Mouse (Mus musculus): ENCODE results near the gene Zbtb38.
"Not testable (repeated sequence)": the region's sequence is repeated elsewhere in the genome, so short reads cannot be mapped to it uniquely, and the experiment has no call there.

The Zbtb38 gene

DNA sequence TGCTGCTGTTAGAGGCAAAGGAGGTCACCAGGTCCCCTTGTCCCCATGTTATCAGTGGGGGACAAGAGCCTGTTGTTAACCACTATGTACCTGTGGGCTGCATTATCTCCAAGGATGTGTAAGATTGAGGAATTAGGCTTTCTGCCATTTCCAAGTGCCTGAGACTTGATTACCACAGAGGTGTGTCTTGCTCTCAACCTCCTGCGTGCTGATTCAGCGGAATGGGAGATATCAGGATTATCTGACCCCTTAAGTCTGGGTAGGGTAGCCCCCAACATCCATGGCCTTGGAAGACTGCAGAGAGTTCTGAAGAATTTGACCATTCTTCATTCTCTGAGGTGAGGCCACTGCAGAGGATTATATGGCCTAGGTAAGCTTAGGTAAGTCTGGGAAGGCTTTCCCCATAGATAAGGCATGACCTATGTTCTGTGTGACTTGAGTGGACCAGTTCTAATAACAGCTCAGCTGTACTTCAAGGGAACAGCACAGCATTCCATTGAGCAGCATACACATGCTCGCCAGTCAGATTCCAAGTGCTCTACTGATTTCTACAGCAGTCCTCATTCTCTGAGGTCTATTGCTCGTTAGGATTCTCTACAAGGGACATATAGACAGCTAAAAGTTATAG is 68.4 kb downstream of the Zbtb38 start:
- no peak for DNase-seq (ENCODE audit: low spot score in 2 of 2)

DNA sequence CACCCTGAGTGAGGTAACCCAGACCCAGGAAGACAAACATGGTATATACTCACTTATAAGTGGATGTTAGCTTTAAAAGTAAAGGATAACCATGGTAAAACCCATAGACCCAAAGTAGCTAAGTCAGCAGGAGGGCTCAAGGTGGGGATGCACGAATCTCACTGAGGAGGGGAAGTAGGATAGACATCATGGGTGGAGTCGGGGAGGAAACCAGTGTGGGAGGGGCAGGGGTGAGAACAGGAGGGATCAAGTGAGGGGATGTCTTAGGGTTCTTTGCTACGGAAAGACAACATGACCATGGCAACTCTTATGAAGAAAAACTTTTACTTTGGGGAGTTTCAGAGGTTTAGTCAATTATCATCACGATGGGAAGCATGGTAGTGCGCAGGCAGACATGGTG is 74.0 kb downstream of the Zbtb38 start:
- no peak for DNase-seq (ENCODE audit: low spot score in 2 of 2)

DNA sequence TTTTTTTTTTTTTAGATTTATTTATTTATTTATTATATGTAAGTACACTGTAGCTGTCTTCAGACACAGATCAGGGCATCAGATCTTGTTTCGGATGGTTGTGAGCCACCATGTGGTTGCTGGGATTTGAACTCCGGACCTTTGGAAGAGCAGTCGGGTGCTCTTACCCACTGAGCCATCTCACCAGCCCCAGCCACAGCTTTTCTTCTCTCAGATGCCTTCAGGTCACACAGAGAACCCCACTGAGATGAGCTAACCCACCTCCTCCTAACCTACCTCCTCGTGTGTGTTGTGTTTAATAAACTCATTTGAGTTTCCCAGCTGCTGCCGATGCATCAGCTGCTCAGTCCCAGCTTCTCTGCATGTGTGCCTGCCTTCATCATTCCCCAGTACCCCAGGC is 74.9 kb downstream of the Zbtb38 start:
- DNase-seq (ENCODE audit: low spot score in 2 of 2): not testable (repeated sequence)

DNA sequence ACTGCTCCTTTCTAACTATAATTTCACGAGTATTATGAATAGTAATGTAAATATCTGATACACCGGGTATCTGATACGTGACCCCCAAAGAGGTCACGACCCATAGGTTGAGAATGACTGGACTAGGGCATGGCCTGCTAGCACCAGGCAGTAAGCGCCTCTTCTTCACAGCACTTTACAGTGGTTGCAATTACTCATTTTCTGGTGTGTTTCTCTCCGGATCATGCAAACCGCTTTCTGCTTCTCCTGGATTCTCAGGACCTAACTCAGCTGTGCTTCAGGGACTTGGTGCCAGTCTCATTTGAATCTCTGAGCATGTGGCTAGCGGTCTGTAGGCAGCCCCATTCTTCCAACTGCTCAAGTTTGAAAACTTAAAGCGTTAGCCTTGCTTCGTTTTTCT is 76.0 kb downstream of the Zbtb38 start:
- DNase-seq (ENCODE audit: low spot score in 2 of 2): no peak

DNA sequence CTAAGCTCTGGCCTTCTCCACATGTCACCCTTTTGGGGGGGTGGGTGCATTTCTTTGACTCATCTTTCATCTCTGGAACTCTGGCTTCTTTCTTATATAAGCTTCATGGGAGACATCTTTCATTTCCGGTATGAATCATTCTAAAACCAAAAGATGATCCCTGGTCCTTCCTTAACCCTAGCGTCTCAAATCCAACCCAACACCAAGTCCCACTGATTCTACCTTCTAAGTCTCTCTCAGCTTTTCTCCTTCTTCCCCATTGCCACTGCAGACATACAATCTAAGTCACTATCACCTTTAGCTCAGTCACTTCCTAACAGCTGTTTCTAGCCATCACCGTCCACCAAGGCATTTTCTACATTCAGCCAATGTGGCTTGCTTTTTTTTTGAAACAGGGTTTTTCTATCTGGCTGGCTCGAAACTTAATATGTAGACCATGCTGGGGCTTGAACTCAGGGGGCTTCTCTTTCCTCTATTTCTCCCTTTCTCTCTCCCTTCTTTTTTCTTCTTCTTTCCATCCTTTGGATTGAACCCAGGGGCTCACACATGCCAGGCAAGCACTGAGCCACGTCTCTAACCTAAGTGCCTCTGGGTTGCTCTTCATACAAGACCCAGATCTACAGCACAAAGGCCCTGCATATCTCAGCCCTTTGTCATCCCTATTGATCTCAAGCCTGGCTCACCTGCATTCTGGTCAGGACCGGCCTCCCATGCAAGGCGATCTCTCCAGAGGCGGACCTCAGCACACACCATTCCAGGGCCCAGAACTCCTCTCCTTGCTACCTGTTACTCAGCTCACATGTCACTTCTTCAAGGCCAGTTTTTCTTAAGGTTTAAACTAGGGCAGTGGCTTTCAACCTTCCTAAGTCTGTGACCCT is 76.6 kb downstream of the Zbtb38 start:
- no peak for DNase-seq (ENCODE audit: low spot score in 2 of 2)

DNA sequence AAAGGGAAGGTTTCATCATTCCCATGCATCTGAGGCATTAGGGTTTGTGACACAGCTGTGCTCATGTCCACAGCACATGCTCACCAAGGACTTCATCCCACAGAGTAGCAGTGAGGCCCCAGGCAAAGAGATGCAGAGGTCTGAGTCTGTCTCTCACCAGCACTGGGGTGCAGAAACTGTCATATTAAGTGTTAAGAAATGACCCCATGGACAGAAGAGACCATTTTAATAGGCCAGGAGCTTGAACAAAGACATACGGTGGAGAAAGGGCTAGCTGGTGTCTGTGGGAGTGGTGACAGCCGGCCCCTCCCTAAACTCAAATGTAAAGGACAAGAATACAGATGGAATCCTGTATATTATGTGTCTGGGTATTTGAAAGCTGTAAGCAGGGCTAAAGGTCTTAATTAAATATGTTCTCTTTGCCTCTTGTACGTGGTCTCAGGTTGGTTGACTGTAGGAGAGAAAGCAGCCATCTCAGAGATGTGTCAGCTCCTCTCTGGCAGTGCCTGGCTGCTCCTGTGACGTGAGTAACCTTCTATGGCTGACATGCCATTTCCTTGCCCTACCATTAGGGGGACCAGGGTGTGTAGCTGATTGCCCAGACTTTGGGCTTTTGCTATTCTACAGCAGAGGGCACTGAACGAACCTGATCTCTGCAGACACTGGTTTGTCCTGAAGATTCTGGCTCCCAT is 77.4 kb downstream of the Zbtb38 start:
- peak; percentile 65 to 69 for DNase-seq (ENCODE audit: low spot score in 2 of 2)

DNA sequence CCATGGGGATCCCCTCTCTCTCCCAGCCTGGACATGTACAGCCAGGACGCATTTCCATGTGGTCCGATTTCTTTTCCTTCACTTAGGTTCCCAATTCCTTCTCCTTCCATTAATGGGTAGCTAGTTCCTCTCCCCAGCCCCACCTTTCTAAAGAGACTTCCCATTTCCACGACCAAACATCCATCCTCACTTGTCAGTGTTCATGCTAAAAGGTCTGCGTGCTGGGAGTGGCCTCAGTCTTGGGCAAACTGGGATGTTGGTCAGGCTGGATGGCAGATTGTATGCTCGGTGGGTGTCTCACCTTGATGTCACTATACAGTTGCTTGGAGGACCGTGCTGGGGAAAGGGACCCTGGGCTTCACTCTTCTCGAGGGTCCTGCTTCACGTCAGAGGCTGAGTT is 78.3 kb downstream of the Zbtb38 start:
- no peak for DNase-seq (ENCODE audit: low spot score in 2 of 2)

DNA sequence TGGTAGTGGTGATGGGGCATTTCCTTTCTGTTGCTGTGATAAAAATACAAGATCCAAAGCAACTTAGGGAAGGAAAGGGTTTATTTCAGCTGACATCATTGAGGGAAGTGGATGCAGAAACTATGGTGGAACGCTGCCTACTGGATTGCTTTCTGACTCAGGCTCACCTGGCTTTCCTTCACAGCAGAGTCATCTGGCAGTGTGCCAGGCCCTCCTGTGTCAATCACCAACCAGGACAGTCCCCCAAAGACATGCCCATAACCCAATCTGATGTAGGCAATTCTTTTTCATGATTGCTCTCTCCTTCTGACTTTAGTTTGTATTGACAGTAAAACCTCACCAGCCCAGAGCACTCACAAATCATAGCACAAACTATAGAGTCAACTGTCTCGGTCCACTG is 80.2 kb downstream of the Zbtb38 start:
- no peak for DNase-seq (ENCODE audit: low spot score in 2 of 2)

DNA sequence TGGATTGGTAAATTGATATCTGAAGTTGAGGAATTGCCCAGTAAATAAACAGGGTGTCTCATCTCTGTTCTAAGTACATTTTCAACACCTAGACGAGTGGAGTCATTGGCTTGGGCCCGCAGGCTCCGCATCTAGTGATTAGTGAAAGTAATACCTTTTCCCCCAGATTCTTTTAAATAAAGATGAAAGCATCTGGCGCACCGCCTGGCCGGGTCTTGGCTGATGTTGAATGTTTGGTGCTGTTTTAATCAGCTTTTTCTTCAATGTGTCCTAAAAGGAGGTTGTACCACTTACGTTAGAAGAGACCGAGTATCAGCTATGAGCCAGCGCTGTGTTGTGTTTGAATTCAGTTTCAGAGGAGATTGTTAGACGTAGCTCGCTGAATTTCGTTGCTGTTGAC is 81.4 kb downstream of the Zbtb38 start:
- DNase-seq (ENCODE audit: low spot score in 2 of 2): no peak

DNA sequence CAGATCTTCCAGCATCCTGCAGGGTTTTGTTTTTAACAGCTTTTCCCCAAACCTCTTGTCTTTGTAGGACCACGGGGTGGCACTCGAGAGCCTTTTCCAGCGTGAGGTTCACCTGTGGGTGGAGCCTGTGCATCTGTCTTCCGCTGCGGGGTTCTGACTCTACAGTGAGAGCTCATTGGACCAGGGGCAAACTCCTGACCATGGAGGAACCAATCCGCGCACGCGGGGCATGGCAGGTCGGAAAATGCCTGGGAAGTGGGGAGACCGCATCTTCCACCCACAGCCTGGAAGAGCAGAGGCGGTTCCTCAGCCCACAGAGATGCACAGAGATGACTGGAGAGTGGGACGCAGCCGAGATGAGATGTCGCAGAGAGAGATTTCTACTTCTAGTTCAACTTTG is 82.8 kb downstream of the Zbtb38 start:
- DNase-seq (ENCODE audit: low spot score in 2 of 2): peak; percentile 93 to 94

DNA sequence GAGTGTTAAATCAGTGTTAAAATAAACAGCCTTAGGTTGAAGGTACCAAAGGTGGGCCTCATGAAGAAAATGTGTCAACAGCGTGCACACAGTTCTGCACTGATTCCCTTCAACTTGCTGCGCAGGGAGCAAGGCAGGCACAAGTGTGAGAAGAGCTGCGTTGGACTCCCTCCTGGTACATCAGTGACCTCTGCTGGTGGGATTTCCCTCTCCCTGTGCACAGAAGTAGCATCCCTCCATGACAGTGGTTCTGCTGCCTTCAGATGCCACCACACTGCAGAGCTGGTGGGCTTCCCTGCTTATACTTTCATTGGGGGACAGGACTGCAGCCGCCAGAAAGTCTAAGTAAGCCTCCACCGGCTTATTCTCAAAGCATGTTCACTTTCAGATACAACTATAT is 84.0 kb downstream of the Zbtb38 start:
- DNase-seq (ENCODE audit: low spot score in 2 of 2): peak; percentile 62 to 65

DNA sequence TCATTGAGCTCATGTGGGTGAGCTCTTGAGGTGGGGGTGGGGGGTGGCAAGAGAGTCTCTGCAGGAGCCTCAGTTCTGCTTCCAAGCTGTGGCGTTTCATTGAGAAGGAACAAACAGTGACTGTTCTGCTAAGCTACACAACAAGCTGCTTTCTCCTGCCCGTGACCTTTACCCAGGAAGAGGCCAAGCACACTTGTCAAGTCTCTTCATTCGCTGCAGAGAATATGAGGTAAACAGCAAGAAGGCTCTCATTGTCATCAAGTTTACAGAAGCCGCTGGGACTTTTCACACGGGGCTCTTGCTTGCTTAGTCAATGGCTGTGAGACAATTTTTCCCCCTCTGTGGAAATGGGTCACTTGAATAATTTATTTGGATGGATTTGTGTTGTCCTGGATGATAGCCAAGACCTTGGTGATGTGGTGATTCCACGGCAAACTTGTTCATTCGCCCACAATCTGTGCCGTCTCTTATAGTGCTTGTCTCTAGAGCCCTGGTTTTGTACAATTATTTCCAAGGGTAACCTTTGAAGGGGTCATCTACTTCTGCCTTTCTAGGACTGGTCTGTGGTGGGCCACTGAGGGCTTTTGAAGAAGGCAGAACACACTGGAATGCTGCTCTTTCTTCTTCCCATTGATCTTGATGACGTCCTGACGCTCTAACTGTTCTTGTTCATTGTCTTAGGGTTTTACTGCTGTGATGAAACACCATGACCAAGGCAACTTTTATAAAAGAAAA is 92.0 kb downstream of the Zbtb38 start:
- no peak for DNase-seq (ENCODE audit: low spot score in 2 of 2)

DNA sequence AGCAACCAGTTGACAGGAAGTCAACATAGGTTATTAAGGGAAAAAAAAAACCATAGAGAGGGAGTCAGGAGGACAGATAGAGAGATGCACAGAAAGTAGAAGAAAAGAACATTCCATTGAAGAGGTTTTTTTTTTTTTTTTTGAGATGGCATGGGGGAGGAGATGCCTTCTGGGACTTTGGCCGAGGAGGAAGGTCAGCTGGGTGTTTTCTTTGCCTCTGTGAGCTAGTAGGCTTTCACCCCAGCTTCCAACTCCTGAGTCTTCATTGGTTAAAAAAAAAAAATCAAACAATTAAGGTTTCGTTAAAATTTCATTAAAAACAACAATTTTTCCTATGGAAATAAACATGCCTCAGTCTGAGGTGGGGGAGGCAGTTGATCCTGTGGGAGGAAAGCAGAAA is 92.8 kb downstream of the Zbtb38 start:
- no peak for DNase-seq (ENCODE audit: low spot score in 2 of 2)

DNA sequence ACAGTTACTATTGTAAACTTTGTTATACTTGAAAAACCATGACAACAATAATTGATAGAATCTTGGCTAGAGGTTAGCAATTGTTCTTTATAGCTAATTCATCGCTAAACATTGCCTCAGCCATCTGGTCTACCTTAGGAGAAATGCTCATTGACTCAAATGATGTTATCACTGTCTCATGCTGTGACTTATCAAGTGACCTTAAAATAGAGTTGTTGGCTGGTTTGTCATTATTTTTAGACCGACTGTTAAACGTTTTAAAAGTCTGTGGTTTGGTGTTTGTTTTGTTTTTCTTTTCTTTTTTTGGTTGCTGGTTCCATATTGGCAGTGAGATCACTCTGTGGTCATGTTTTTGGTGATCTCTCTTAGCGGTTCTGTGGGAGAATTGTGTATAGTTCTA is 99.1 kb downstream of the Zbtb38 start:
- no peak for DNase-seq (ENCODE audit: low spot score in 2 of 2)

DNA sequence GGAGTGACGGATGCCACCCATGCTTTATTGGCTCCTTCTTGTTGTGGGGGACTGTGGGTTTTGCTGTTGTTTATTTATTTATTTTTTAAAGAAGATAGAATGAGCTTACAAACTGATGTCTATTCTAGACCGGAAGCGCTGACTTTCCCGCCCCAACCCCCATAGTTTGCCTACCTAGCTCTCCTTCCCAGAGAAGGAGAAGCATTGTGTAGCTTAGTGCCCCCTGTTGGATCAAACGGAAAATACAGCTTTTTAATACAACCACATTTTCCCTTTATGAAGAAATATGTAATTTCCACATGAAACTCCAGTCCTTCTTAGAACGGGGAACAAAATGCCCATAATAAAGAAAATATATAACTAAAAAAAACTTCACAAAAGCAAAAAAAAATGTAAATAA is 99.9 kb downstream of the Zbtb38 start:
- DNase-seq (ENCODE audit: low spot score in 2 of 2): peak in 1 of 2 experiments; percentile 28

DNA sequence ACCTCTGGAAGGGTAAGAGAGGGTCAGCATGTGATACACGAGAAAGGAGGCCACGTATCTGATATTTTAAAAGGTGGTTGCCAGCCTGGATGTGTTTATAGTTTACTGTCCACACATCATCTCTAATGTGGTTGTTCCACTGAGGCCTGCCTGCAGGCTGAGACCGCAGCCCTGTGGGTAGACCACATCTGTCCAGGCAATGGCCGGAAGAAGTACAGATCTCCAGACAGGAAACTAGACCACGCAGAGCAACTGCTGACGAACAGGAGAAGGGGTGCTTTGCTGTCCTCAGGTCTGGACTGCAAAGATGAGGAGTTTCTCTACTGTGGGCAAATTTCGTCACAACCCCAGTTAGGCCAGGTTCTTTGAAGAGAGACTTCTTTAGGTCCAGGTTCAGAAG is 101.8 kb downstream of the Zbtb38 start:
- DNase-seq (ENCODE audit: low spot score in 2 of 2): no peak

DNA sequence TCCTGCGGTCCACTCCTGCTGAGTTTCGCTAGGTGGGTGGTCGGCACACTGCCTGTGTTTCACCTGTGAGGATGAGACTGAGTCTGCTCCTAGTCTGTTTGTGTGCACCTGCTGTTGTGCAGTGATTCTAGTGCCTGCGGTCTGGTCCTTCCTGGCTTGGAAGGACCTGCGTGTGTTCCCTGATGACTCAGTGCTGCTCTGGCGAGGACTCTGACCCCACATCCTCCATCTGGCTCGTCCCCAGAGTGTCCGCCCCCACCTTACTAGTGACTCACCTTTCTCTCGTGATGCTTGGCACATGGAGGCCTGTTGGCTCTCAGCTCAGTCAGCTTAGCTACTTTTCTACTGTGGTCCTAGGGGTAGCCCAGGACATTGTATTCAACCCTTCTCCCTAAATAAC is 102.7 kb downstream of the Zbtb38 start:
- DNase-seq (ENCODE audit: low spot score in 2 of 2): no peak

DNA sequence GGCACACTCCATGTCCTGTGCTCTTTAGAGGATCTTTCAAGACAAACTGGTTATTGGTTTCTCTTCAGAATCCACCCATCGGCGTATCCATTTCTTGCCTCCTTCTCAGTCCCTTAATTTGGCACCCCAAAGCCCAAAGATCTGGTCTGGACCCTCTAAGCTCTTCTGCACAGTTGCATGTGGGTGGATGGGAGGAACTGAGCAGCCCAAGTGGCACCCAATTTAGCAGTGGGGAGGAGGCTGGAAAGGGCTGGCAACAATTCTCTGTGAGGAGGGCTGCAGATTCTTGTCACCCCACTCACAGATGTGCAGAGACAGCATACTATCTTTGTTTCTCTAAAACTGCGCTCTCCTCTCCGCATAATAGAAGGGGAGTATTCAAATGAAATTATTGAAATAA is 103.3 kb downstream of the Zbtb38 start:
- no peak for DNase-seq (ENCODE audit: low spot score in 2 of 2)

DNA sequence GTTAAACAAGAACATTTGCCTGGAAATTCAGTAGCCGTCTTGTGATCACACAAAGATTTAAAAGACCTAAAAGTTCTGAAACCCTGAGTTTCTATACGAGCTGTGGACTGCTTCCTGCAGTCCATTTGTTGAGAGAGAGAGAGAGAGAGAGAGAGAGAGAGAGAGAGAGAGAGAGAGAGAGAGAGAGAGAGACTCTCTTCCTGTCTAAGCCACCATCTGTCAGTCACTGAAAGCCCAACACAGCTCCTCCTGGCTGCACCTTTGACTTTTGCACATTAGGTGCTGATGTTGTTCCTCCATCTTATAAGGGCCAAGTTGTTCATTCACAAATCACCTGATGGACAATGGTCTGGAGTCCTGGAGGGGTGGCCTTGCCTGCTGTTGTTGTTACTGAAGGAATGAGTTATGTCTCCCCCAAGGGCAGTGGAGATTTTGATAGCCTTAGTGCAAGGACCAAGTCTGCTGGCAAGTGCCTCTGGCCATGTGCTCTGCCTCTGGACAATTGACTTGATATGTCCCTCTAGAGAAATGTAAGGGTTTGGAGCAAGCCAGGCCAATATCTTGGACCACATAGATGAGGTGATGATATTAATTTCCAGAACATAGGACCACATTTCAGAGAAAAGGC is 105.8 kb downstream of the Zbtb38 start:
- no peak for DNase-seq (ENCODE audit: low spot score in 2 of 2)

DNA sequence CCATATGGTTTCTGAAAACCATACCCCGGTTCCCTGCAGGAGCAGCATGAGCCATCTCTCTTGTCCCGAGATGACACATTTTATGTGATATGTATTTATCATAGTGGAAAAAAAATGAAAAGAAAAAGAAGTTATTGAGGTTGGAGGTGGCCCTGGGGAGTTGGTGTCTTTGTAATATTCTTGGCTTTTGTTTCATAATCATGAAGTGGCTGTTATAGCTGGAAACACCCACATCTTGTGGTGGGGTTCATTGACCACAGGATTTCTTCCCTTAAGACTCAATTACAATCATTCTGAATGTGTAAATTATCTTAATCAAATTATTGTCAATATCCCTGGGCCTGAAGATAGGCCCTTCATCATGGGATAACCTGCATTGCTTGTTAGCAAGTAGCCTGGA is 107.8 kb downstream of the Zbtb38 start:
- no peak for DNase-seq (ENCODE audit: low spot score in 2 of 2)

DNA sequence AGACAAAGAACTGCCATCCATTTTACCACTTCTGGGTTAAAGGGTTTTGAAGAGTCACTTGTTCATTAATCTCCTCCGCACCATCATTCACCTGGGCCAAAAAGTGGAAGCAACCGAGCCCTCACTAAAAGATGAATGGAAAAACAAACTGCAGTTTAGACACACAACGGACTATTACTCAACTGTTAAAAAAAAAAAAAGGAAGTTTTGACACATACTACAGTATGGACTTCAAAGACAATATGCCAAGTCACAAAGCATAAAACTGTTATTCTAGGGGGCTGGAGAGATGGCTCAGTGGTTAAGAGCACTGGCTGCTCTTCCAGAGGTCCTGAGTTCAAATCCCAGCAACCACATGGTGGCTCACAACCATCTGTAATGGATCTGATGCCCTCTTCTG is 108.6 kb downstream of the Zbtb38 start:
- not testable (repeated sequence) for DNase-seq (ENCODE audit: low spot score in 2 of 2)

DNA sequence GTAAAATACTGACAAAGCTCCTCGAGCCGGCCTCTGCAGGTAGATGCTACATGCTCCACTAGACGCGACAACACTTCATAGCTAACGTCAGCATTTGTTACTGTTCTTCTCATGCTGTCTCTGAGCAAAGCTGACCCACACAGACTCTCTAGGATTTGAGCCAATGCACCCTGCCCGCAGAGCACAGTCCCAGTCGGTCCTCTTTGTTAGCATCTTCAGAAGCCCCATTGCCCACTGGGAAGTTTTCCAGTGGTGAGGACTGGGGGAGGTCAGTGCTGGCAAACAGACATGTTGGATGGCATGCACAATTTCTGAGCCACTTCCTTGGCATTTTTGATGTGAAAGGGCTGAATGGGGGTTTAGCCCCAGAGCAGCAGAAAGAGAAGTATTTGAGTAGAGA is 113.2 kb downstream of the Zbtb38 start:
- DNase-seq (ENCODE audit: low spot score in 2 of 2): no peak
